Mouse (Mus musculus) heart, adult 2 months (tissue): ENCODE data around the gene Khdc1c.

Experiments
- CTCF ChIP-seq: fragments of 200-600 bp; IDR thresholded peaks from 2 replicates; pipeline ENCODE4 v1.8.1; 2022; ENCODE audit warnings: antibody characterized with exemption, mild to moderate bottlenecking, moderate library complexity
- EP300 ChIP-seq: fragments of 200-500 bp; IDR thresholded peaks from 2 replicates; pipeline ENCODE4 v1.6.1; 2011; ENCODE audit warnings: low read depth, low read length, control low read depth; ENCODE audit not compliant: insufficient read depth
- POLR2A ChIP-seq: fragments of 200-500 bp; IDR thresholded peaks from 2 replicates; pipeline ENCODE4 v1.6.1; 2011; ENCODE audit warnings: mild to moderate bottlenecking, low read depth, low read length, control low read depth; ENCODE audit not compliant: insufficient read depth

DNA sequence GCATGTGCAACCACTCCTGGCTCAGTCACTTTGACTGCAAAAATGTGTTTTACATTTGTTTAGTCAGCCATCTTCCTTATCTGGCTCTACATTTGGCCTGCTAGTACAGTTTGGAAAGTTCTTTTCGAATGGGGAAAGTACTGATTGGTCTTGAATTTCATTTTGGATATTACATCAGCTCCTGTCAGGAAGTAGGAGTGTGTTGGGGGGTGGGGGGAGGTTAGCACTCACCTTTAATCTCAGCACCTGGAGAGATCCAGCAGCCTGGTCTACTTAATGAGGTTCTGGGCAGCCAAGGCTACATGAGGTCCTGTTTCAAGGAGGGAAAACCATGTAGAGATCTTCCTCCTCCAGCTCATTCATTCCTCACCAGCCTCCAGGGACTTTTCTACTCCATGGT is 15.1 kb downstream of the Khdc1c start, which contains the start of gene Khdc1b:
- no peak for TF ChIP-seq EP300
- TF ChIP-seq CTCF, result no peak
- TF ChIP-seq POLR2A, result no peak
